Mouse (Mus musculus): Measurements from ENCODE around the gene Dync1h1. TPM values are rescaled to one million over a fixed set of nuclear protein-coding genes. Genes with fewer than 3 reads are reported as not detected.

Gene Dync1h1
- polyA plus RNA-seq, 1 experiment, result 224 TPM

GRCm38 (mm10) chr12:110716004-110716403 is 114.8 kb downstream of the Dync1h1 start:
- WGBS, result 76% methylated on average over 5 of the region's 5 CpGs
- Histone ChIP-seq H3K4me3 (ENCODE audit: extremely low read depth, insufficient read depth, insufficient read length) (no peak overlapping the region), H3K36me3 (ENCODE audit: control insufficient read depth, insufficient read depth, low read length) (no peaks in the 10 kb centered on the region), H3K27me3 (ENCODE audit: control insufficient read depth, insufficient read depth, low read length) (no peaks in the 10 kb centered on the region), H3K27ac (ENCODE audit: insufficient read depth, low read length) (no peak overlapping the region), H3K4me1 (ENCODE audit: control insufficient read depth, insufficient read depth, insufficient read length) (no peaks in the 10 kb centered on the region)
- TF ChIP-seq CTCF (IDR thresholded peaks at IDR 0.05; ENCODE audit: extremely low read depth, insufficient read depth, insufficient read length, insufficient replicate concordance) (no peak), POLR2A (IDR thresholded peaks at IDR 0.05; ENCODE audit: low read depth, low read length) (no peak)
- DNase-seq (ENCODE audit: low read depth in 1 of 2, low spot score in 2 of 2), result no peak

Other genes starting within 250 kb of the Dync1h1 start
- gene Ppp2r5c, start 154.3 kb upstream of the Dync1h1 start, polyA plus RNA-seq (2012; rRNA removed), result 22.0 and 22.8 TPM in 2 replicates
- not detected in 2 replicates for gene 1700001K19Rik, start 81.2 kb downstream of the Dync1h1 start, polyA plus RNA-seq (2012; rRNA removed)
- gene Hsp90aa1, start 101.3 kb downstream of the Dync1h1 start, polyA plus RNA-seq (2012; rRNA removed), result 38.9 and 40.7 TPM in 2 replicates
- 11.4 and 11.9 TPM in 2 replicates for gene Wdr20, start 136.5 kb downstream of the Dync1h1 start, polyA plus RNA-seq (2012; rRNA removed)
- gene Mok, start 239.5 kb downstream of the Dync1h1 start, polyA plus RNA-seq (2012; rRNA removed), result 0.32 and 0.35 TPM in 2 replicates
- 5.3 and 5.7 TPM in 2 replicates for gene Zfp839, start 248.8 kb downstream of the Dync1h1 start, polyA plus RNA-seq (2012; rRNA removed)